Mouse (Mus musculus): ENCODE results near the gene Tceanc2. TPM values are rescaled to one million over a fixed set of nuclear protein-coding genes. Genes with fewer than 3 reads are reported as not detected.

Tceanc2 gene
- 10 to 100 TPM; 31.1 to 36.2 TPM for total RNA-seq (2023)

GRCm38 (mm10) chr4:107178830-107179490 lies at the start of gene Tceanc2:
Tceanc2 (minus strand) TSS chr4:107179116.

GRCm38 (mm10) chr4:107208880-107209279 lies 30.0 kb upstream of the Tceanc2 start, which contains the start of gene Ldlrad1:
Ldlrad1 (plus strand) TSS chr4:107209180.

DNA sequence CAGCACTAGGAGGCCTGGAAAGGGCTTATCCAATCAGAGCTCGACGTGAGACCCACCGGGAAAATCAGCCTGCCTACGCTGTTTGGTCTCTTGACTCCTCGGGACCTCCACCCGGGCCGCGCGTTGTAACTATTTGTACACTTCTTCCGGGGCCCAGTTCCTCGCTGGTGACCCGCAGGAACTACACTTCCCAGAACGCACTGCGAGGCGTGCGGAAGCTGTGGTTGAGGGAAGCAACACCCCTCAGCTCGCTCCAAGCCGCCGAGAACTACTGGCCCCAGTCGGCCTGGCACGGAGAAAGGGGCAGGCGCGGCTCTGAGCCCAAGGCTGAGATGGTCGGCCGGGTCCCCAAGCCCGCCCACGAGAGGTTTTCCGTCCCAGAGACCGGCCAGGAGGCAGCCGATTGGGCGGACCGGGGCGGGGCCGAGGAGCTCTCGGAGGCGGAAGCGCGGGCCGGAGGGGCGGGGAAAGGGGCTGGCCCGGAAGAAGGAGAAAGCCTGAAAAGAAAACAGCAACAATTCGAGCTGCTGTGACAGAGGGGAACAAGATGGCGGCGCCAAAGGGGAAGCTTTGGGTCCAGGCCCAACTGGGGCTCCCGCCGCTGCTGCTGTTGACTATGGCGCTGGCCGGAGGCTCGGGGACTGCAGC lies 610 bp downstream of the Tceanc2 start, which contains the start of gene Tmem59:
Tmem59 (plus strand) TSS at position 218 of the 648 bp plus-strand sequence.

GRCm38 (mm10) chr4:107096841-107097373 lies 82.0 kb downstream of the Tceanc2 start, which contains the start of gene Cdcp2:
Cdcp2 (plus strand) TSS chr4:107096891.

Other genes starting within 250 kb of the Tceanc2 start
- gene Mrpl37, start 112.2 kb downstream of the Tceanc2 start, total RNA-seq (2023) = 10 to 100 TPM; 25.0 to 25.5 TPM
- gene Cyb5rl, start 112.1 kb downstream of the Tceanc2 start, total RNA-seq (2023) = 1 to 10 TPM; 2.5 to 3.8 TPM
- gene Cdcp2, start 82.2 kb downstream of the Tceanc2 start, total RNA-seq (2023) = not detected
- gene Tmem59, start 717 bp downstream of the Tceanc2 start, total RNA-seq (2023) = 100 to 1,000 TPM; 141 to 153 TPM
- gene Ldlrad1, start 30.1 kb upstream of the Tceanc2 start, total RNA-seq (2023) = under 1 TPM in 1 of 2 experiments, not detected in 1; 0.53 TPM
- 10 to 100 TPM; 10.8 to 12.3 TPM for gene Lrrc42, start 74.4 kb upstream of the Tceanc2 start, total RNA-seq (2023)
- gene Hspb11, start 74.5 kb upstream of the Tceanc2 start, total RNA-seq (2023) = 1 to 10 TPM; 7.4 to 9.5 TPM
- gene Dio1, start 128.1 kb upstream of the Tceanc2 start, total RNA-seq (2023) = not detected
- gene Yipf1, start 135.2 kb upstream of the Tceanc2 start, total RNA-seq (2023) = 10 to 100 TPM; 45.7 to 50.4 TPM
- 10 to 100 TPM; 17.4 to 18.2 TPM for gene Ndc1, start 188.7 kb upstream of the Tceanc2 start, total RNA-seq (2023)

Data from neutrophil, adult 83 days (primary cell).